Mouse (Mus musculus): ENCODE results near the gene Vmn2r114. TPM values are rescaled to one million over a fixed set of nuclear protein-coding genes. Genes with fewer than 3 reads are reported as not detected.

Gene Vmn2r114
- polyA plus RNA-seq (2012; rRNA removed), result not detected in 2 replicates

DNA sequence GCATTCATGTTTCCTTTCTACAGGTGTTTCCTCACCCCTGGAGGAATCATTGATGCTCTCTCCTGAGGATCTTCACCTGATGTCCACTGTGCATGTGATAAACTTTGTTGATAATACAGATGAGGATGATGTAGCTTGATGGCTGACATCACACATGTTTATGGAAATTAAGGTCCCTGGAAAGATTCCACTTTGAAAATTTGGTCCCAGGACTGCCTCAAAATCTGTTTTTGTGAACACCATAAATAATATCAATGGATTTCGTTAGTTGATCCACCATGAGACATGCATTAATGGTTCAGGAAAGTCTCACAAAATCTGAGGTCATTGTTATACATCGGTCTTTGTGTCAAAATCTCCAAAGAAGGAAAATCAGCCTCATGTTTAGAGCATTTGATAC lies at the start of gene Vmn2r114:
Gene Vmn2r114, minus strand, starts transcription at position 101 of the 400 bp plus-strand sequence.

DNA sequence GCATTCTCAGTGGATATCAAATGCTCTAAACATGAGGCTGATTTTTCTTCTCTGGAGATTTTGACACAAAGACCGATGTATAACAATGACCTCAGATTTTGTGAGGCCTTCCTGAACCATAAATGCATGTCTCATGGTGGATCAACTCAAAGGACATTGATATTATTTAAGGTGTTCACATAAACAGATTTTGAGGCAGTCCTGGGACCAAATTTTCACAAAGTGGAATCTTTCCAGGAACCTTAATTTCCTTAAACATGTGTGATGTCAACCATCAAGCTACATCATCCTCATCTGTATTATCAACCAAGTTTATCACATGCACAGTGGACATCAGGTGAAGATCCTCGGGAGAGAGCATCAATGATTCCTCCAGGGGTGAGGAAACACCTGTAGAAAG lies 31.1 kb upstream of the Vmn2r114 start, which contains the start of gene Vmn2r115:
Gene Vmn2r115, plus strand, starts transcription at position 301 of the 400 bp plus-strand sequence.

Other genes starting within 250 kb of the Vmn2r114 start
- 7.8 and 12.6 TPM in 2 replicates for gene Zfp40, start 119.3 kb downstream of the Vmn2r114 start, polyA plus RNA-seq (2012; rRNA removed)
- not detected in 2 replicates for gene Vmn2r115, start 31.2 kb upstream of the Vmn2r114 start, polyA plus RNA-seq (2012; rRNA removed)
- gene Vmn2r116, start 72.1 kb upstream of the Vmn2r114 start, polyA plus RNA-seq (2012; rRNA removed), result not detected in 2 replicates
- not detected in 2 replicates for gene Vmn2r117, start 167.2 kb upstream of the Vmn2r114 start, polyA plus RNA-seq (2012; rRNA removed)